Mouse (Mus musculus): Measurements from ENCODE around the gene Gm10428.

- TF ChIP-seq CTCF (IDR thresholded peaks at IDR 0.05; ENCODE audit: insufficient read depth, low read depth, low read length) (no peak), POLR2A (IDR thresholded peaks at IDR 0.05; ENCODE audit: insufficient read depth, low read depth, low read length) (no peak)
These were observed 44.6 kb upstream of the Gm10428 start for GRCm38 (mm10) chr11:62708252-62708651.
